Mouse (Mus musculus) thymus, adult 2 months (tissue): ENCODE results near the gene Fermt3.

ENCODE experiments used
- CTCF ChIP-seq: fragments of 200-500 bp; IDR thresholded peaks from 2 replicates; pipeline ENCODE4 v1.5.1; 2012; ENCODE audit warnings: mild to moderate bottlenecking, control low read depth, low read length, moderate library complexity, borderline replicate concordance; ENCODE audit not compliant: control insufficient read depth, poor library complexity, insufficient read depth; ENCODE audit errors: extremely low read depth
- POLR2A ChIP-seq: fragments of 200-500 bp; IDR thresholded peaks from 2 replicates; pipeline ENCODE4 v1.6.1; 2012; ENCODE audit warnings: mild to moderate bottlenecking, low read length, control low read depth, moderate library complexity; ENCODE audit not compliant: control insufficient read depth, poor library complexity, insufficient read depth; ENCODE audit errors: extremely low read depth

DNA sequence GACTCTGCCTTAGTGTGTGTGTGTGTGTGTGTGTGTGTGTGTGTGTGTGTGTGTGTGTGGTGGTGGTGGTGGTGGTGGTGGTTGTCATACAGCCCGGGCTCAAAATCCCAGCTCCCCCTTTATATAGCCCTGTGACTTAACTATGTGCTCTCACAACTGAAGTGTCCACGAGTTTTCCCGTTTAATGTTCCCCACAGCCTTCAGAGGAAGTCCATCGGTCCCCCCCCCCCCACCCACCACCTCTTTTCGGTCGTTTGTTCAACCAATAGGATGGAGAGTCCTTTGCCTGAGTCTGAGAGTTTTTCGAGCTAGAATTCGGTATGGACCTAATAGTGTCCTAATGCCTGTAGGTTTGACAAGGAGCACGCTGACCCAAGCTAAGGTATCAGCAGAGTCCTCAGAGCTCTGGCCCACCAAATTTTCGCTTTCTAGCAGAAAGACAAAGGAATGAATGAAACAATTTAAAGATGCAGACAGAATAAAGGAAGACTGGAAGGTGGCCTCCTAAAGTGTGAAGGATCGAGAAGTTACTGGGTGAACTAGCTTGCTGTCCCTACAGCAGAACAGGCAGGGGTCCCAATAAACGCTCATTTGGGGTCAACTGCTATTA lies 45.6 kb downstream of the Fermt3 start:
- TF ChIP-seq POLR2A = no peak
- no peak for TF ChIP-seq CTCF
